23 mouse cellular contexts compared by ENCODE assay signal in genomic region chr11:119898976-119899375, GRCm38 (mm10). TPM values are rescaled to one million over a fixed set of nuclear protein-coding genes. Genes with fewer than 3 reads are reported as not detected.
DNase-seq lines count a peak whose midpoint lies in the region; ATAC-seq and TF ChIP-seq lines count a peak whose summit lies in the region.
"Had no signal": no experiment of that assay in that cellular context is flagged by ENCODE, and none has a peak within 500 bp of the region (broad histone marks: within the 10 kb centered on the region; RNA-seq: fewer than 3 reads in every experiment).

No protein-coding gene starts in this region.

- H3K4me2 ChIP-seq in hindbrain, postnatal 0 days (ENCODE audit: low read depth, low read length) = no peak overlapping the region
- no peak overlapping the region for H3K4me2 ChIP-seq in hindbrain, embryonic 16.5 days (ENCODE audit: low read length)
- H3K4me2 ChIP-seq in midbrain, embryonic 13.5 days (replicated peaks) = no peak overlapping the region
- H3K4me2 ChIP-seq in midbrain, embryonic 16.5 days (ENCODE audit: low read length) = no peak overlapping the region
- H3K4me2 ChIP-seq: forebrain, embryonic 13.5 days; limb, embryonic 13.5 days; liver, embryonic 11.5 days; neural tube, embryonic 12.5 days had no signal

- no peak for ATAC-seq in hindbrain, postnatal 0 days
- no peak for ATAC-seq in hindbrain, embryonic 16.5 days
- ATAC-seq in midbrain, embryonic 13.5 days = no peak
- ATAC-seq in midbrain, embryonic 16.5 days = no peak
- ATAC-seq: CD4-positive, CD25-positive, alpha-beta regulatory T cell, adult 4 months; forebrain, embryonic 13.5 days; intestine, postnatal 0 days had no signal

- peaks cover 7% of the 10 kb centered on the region; the same call in 1 of the 2 replicates for H3K36me3 ChIP-seq in hindbrain, postnatal 0 days (ENCODE audit: insufficient read depth, low read length)
- peaks cover 8% of the 10 kb centered on the region; the same call in 1 of the 2 replicates for H3K36me3 ChIP-seq in hindbrain, embryonic 16.5 days (ENCODE audit: control insufficient read depth, insufficient read depth, low read length)
- peaks cover 54% of the 10 kb centered on the region for H3K36me3 ChIP-seq in midbrain, embryonic 10.5 days
- peaks cover 36% of the 10 kb centered on the region for H3K36me3 ChIP-seq in midbrain, embryonic 13.5 days
- H3K36me3 ChIP-seq in midbrain, embryonic 16.5 days (ENCODE audit: control insufficient read depth, insufficient read depth, low read length) = peaks cover 5% of the 10 kb centered on the region; the same call in 1 of the 2 replicates

- no peaks in the 10 kb centered on the region for H3K9me3 ChIP-seq in hindbrain, postnatal 0 days (ENCODE audit: low read length)
- H3K9me3 ChIP-seq in hindbrain, embryonic 16.5 days (ENCODE audit: control insufficient read depth, low read length) = no peaks in the 10 kb centered on the region
- no peaks in the 10 kb centered on the region for H3K9me3 ChIP-seq in midbrain, embryonic 10.5 days (replicated peaks)
- H3K9me3 ChIP-seq in midbrain, embryonic 13.5 days = no peaks in the 10 kb centered on the region
- no peaks in the 10 kb centered on the region for H3K9me3 ChIP-seq in midbrain, embryonic 16.5 days (replicated peaks; ENCODE audit: control insufficient read depth, low read length, poor library complexity, severe bottlenecking)
- H3K9me3 ChIP-seq: forebrain, embryonic 13.5 days; limb, embryonic 13.5 days; neural tube, embryonic 12.5 days had no signal

- no peaks in the 10 kb centered on the region for H3K4me1 ChIP-seq in hindbrain, postnatal 0 days (ENCODE audit: insufficient read depth, low read length)
- H3K4me1 ChIP-seq in hindbrain, embryonic 16.5 days (ENCODE audit: control insufficient read depth, insufficient read depth, low read depth, low read length) = no peaks in the 10 kb centered on the region; the same call in none of the 2 replicates
- H3K4me1 ChIP-seq in midbrain, embryonic 10.5 days = peaks cover 12% of the 10 kb centered on the region
- H3K4me1 ChIP-seq in midbrain, embryonic 13.5 days (replicated peaks) = peaks cover 2% of the 10 kb centered on the region; the same call in 1 of the 2 replicates
- no peaks in the 10 kb centered on the region; the same call in 1 of the 2 replicates for H3K4me1 ChIP-seq in midbrain, embryonic 16.5 days (ENCODE audit: control insufficient read depth, insufficient read depth, low read length)
- H3K4me1 ChIP-seq: limb, embryonic 13.5 days had no signal

- DNase-seq in gastrocnemius, postnatal 14 days = peak; percentile 20
- no peak for DNase-seq in gastrocnemius, adult 18-20 months (ENCODE audit: low spot score)
- DNase-seq in hindbrain, postnatal 0 days (ENCODE audit: low spot score) = no peak
- DNase-seq in midbrain, embryonic 10.5 days (ENCODE audit: low spot score) = no peak
- DNase-seq: cerebellum, adult 11 months; cerebellum, adult 9-10 months; cerebellum, postnatal 36 days; heart, postnatal 14 days; kidney, adult 9 months; kidney, postnatal 10 days; right cerebral cortex, postnatal 4 days; thymus, adult 18-20 months; thymus, postnatal 36 days had no signal

- no peak overlapping the region for H3K4me3 ChIP-seq in hindbrain, postnatal 0 days (ENCODE audit: low read length)
- H3K4me3 ChIP-seq in hindbrain, embryonic 16.5 days (ENCODE audit: low read length) = no peak overlapping the region
- no peak overlapping the region for H3K4me3 ChIP-seq in midbrain, embryonic 10.5 days
- H3K4me3 ChIP-seq in midbrain, embryonic 13.5 days (replicated peaks) = no peak overlapping the region
- H3K4me3 ChIP-seq in midbrain, embryonic 16.5 days (ENCODE audit: low read depth, low read length) = no peak overlapping the region
- H3K4me3 ChIP-seq: forebrain, embryonic 13.5 days; limb, embryonic 13.5 days; neural tube, embryonic 12.5 days had no signal

- intact Hi-C loops in gastrocnemius, postnatal 14 days (cut with DNase I; ENCODE audit: low total_unique reads) = loop anchor here (5.0 kb wide), 1 partner anchor 972 kb away; no protein-coding TSS in a partner anchor

- WGBS in hindbrain, postnatal 0 days = 73% methylated on average over 11 of the region's 11 CpGs
- WGBS in hindbrain, embryonic 16.5 days = 77% methylated on average over 11 of the region's 11 CpGs
- WGBS in midbrain, embryonic 10.5 days = 89% methylated on average over 11 of the region's 11 CpGs
- WGBS in midbrain, embryonic 13.5 days = 92% methylated on average over 11 of the region's 11 CpGs
- 82% methylated on average over 11 of the region's 11 CpGs for WGBS in midbrain, embryonic 16.5 days

- H3K27me3 ChIP-seq in hindbrain, postnatal 0 days (ENCODE audit: insufficient read depth, low read length) = no peaks in the 10 kb centered on the region
- H3K27me3 ChIP-seq in hindbrain, embryonic 16.5 days (replicated peaks; ENCODE audit: control insufficient read depth, insufficient read depth, low read length) = no peaks in the 10 kb centered on the region
- H3K27me3 ChIP-seq in midbrain, embryonic 10.5 days (ENCODE audit: low read depth, poor library complexity, severe bottlenecking) = no peaks in the 10 kb centered on the region
- no peaks in the 10 kb centered on the region for H3K27me3 ChIP-seq in midbrain, embryonic 13.5 days
- no peaks in the 10 kb centered on the region for H3K27me3 ChIP-seq in midbrain, embryonic 16.5 days (ENCODE audit: control insufficient read depth, insufficient read depth, low read depth, low read length)
- H3K27me3 ChIP-seq: forebrain, embryonic 13.5 days; limb, embryonic 13.5 days; neural tube, embryonic 12.5 days had no signal

- 0 out of 2 replicates have a peak overlapping the region, but pooled peaks have one; percentile 18 for H3K9ac ChIP-seq in hindbrain, postnatal 0 days (replicated peaks; ENCODE audit: low read length)
- H3K9ac ChIP-seq in hindbrain, embryonic 16.5 days (ENCODE audit: low read depth, low read length) = no peak overlapping the region
- no peak overlapping the region for H3K9ac ChIP-seq in midbrain, embryonic 13.5 days (replicated peaks)
- no peak overlapping the region for H3K9ac ChIP-seq in midbrain, embryonic 16.5 days (ENCODE audit: low read depth, low read length)
- H3K9ac ChIP-seq: forebrain, embryonic 13.5 days; limb, embryonic 13.5 days; neural tube, embryonic 12.5 days had no signal

- no peak overlapping the region for H3K27ac ChIP-seq in hindbrain, postnatal 0 days
- no peak overlapping the region for H3K27ac ChIP-seq in hindbrain, embryonic 16.5 days (ENCODE audit: low read depth, low read length)
- H3K27ac ChIP-seq in midbrain, embryonic 10.5 days (replicated peaks) = 0 out of 2 replicates have a peak overlapping the region, but pooled peaks have one; percentile 17
- H3K27ac ChIP-seq in midbrain, embryonic 13.5 days = no peak overlapping the region
- H3K27ac ChIP-seq in midbrain, embryonic 16.5 days (ENCODE audit: low read length) = peak overlapping the region; percentile 18; the same call in 1 of the 2 replicates
- H3K27ac ChIP-seq: forebrain, embryonic 13.5 days; limb, embryonic 13.5 days; neural tube, embryonic 12.5 days; stomach, postnatal 0 days had no signal

- no peak for TF ChIP-seq CTCF in hindbrain, postnatal 0 days (IDR thresholded peaks at IDR 0.05; ENCODE audit: low read depth)

RNA-seq across cellular contexts. Expression of gene Chmp6, which starts 14.3 kb away (rescaled TPM):
- 10 to 100 TPM; 22.7 to 25.2 TPM for total RNA-seq in gastrocnemius, postnatal 14 days (2021)
- 10 to 100 TPM; 32.7 to 33.3 TPM for total RNA-seq in gastrocnemius, adult 18-20 months (2021)
- total RNA-seq in hindbrain, postnatal 0 days (2014; rRNA removed) = 102 and 117 TPM in 2 replicates
- polyA plus RNA-seq in hindbrain, postnatal 0 days (2015; fragmentation: Nextera tagmentation; extraction: Ambion mirVana) = 115 and 118 TPM in 2 replicates
- 112 and 114 TPM in 2 replicates for polyA plus RNA-seq in hindbrain, embryonic 16.5 days (2015; fragmentation: Nextera tagmentation; extraction: Ambion mirVana)
- 116 and 118 TPM in 2 replicates for polyA plus RNA-seq in midbrain, embryonic 10.5 days (2016; fragmentation: Nextera tagmentation; extraction: Ambion mirVana)
- 107 and 112 TPM in 2 replicates for polyA plus RNA-seq in midbrain, embryonic 13.5 days (2015; fragmentation: Nextera tagmentation; extraction: Ambion mirVana)
- 109 and 115 TPM in 2 replicates for polyA plus RNA-seq in midbrain, embryonic 16.5 days (2015; fragmentation: Nextera tagmentation; extraction: Ambion mirVana)

RNA-seq across cellular contexts. Expression of gene Baiap2, which starts 43.6 kb away (rescaled TPM):
- total RNA-seq in gastrocnemius, postnatal 14 days (2021) = 1 to 10 TPM; 3.4 to 3.9 TPM
- 1 to 10 TPM; 1.1 to 1.9 TPM for total RNA-seq in gastrocnemius, adult 18-20 months (2021)
- total RNA-seq in hindbrain, postnatal 0 days (2014; rRNA removed) = 45.9 and 62.4 TPM in 2 replicates
- 30.8 and 31.5 TPM in 2 replicates for polyA plus RNA-seq in hindbrain, postnatal 0 days (2015; fragmentation: Nextera tagmentation; extraction: Ambion mirVana)
- 22.8 and 23.9 TPM in 2 replicates for polyA plus RNA-seq in hindbrain, embryonic 16.5 days (2015; fragmentation: Nextera tagmentation; extraction: Ambion mirVana)
- polyA plus RNA-seq in midbrain, embryonic 10.5 days (2016; fragmentation: Nextera tagmentation; extraction: Ambion mirVana) = 9.4 and 11.3 TPM in 2 replicates
- 9.2 and 10.0 TPM in 2 replicates for polyA plus RNA-seq in midbrain, embryonic 13.5 days (2015; fragmentation: Nextera tagmentation; extraction: Ambion mirVana)
- polyA plus RNA-seq in midbrain, embryonic 16.5 days (2015; fragmentation: Nextera tagmentation; extraction: Ambion mirVana) = 14.7 and 15.7 TPM in 2 replicates

Comparison
In these comparisons a context has a peak if more than half of its experiments do, and no peak if none do; other contexts are left out.
1. H3K27ac ChIP-seq: peak in midbrain, embryonic 10.5 days (single experiment) and midbrain, embryonic 16.5 days (single experiment); none in hindbrain, postnatal 0 days (single experiment), hindbrain, embryonic 16.5 days (single experiment) and midbrain, embryonic 13.5 days (single experiment).